Mouse (Mus musculus): Measurements from ENCODE around the gene Wnk4. TPM values are rescaled to one million over a fixed set of nuclear protein-coding genes. Genes with fewer than 3 reads are reported as not detected.
A peak's percentile ranks its signal among the peaks of the same experiment; 100 is the strongest.

Gene Wnk4
- total RNA-seq, 1 experiment: 0.49 TPM

- in situ Hi-C loops (cut with MboI; ENCODE audit: low sequenced_read_pairs in 2 of 2, unreplicated experiment in 2 of 2): no loop called here
- DNase-seq (ENCODE audit: low read depth, low spot score): no peak
- Histone ChIP-seq H3K9me3 (ENCODE audit: control insufficient read depth, insufficient read depth, low read depth, low read length) (no peaks in the 10 kb centered on the region), H3K9ac (ENCODE audit: insufficient read depth, low read depth, low read length, poor library complexity, severe bottlenecking) (no peak overlapping the region), H3K36me3 (ENCODE audit: control insufficient read depth, insufficient read depth, low read length, poor library complexity, severe bottlenecking) (no peaks in the 10 kb centered on the region), H3K27ac (ENCODE audit: insufficient read depth, low read depth, low read length, poor library complexity, severe bottlenecking) (no peak overlapping the region), H3K4me3 (ENCODE audit: insufficient read depth in 1 of 2, low read depth in 1 of 2, low read length in 2 of 2, poor library complexity in 1 of 2, severe bottlenecking in 1 of 2) (no peak overlapping the region), H3K4me1 (ENCODE audit: control insufficient read depth in 2 of 2, insufficient read depth in 2 of 2, low read length in 2 of 2, poor library complexity in 1 of 2) (peaks cover 0 to 12% of the 10 kb centered on the region in 2 experiments; a peak in 3 of 4 replicates)
- no peak for TF ChIP-seq ZC3H11A (IDR thresholded peaks at IDR 0.05; ENCODE audit: borderline replicate concordance, low read depth, low read length)
- TF ChIP-seq HCFC1 (IDR thresholded peaks at IDR 0.05; ENCODE audit: borderline replicate concordance, insufficient read depth, low read length): no peak
- no peak for TF ChIP-seq CHD2 (IDR thresholded peaks at IDR 0.05; ENCODE audit: low read depth, low read length)
- TF ChIP-seq MAFK (IDR thresholded peaks at IDR 0.05; ENCODE audit: insufficient read depth, low read depth, low read length): no peak
- no peak for TF ChIP-seq ZNF384 (IDR thresholded peaks at IDR 0.05; ENCODE audit: low read depth, low read length)
Observed at GRCm38 (mm10) chr11:101275309-101275708, 14.9 kb downstream of the Wnk4 start.

DNA sequence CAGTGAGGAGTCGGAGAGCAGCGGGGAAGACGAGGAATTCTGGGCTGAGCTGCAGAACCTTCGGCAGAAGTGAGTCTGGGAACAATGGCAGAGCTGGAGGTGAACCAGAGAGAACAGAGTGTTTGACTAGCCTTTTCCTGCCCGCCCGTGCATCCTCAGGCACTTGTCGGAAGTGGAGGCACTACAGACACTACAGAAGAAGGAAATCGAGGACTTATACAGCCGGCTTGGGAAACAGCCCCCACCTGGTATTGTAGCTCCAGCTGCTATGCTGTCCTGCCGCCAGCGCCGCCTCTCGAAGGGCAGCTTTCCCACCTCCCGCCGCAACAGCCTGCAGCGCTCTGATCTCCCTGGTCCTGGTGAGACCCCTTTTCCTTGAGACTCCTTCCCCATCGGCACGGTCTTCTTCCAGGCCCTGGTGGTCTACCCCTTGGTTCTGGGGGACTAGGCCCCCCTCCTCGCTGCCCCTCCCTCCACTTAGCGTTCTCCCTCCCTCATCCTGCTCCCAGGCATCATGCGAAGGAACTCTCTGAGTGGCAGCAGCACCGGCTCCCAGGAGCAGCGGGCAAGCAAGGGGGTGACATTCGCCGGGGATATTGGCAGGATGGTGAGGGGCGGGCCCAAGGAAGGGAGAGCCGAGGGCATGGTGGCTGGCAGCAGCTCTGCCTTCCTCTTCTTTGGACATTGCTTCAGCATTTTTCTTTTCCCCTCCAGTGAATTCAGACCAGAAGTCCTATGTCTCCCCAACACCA, 16.1 kb downstream of the Wnk4 start:
- H3K9ac ChIP-seq (ENCODE audit: insufficient read depth, low read depth, low read length, poor library complexity, severe bottlenecking): peak overlapping the region; percentile 29
- no peak for DNase-seq (ENCODE audit: low read depth, low spot score)
- H3K9me3 ChIP-seq (ENCODE audit: control insufficient read depth, insufficient read depth, low read depth, low read length): no peaks in the 10 kb centered on the region
- no peak overlapping the region for H3K27ac ChIP-seq (ENCODE audit: insufficient read depth, low read depth, low read length, poor library complexity, severe bottlenecking)
- in situ Hi-C loops (cut with MboI; ENCODE audit: low sequenced_read_pairs in 2 of 2, unreplicated experiment in 2 of 2): no loop called here
- no peaks in the 10 kb centered on the region for H3K36me3 ChIP-seq (ENCODE audit: control insufficient read depth, insufficient read depth, low read length, poor library complexity, severe bottlenecking)
- no peak for TF ChIP-seq HCFC1 (IDR thresholded peaks at IDR 0.05; ENCODE audit: borderline replicate concordance, insufficient read depth, low read length)
- no peak for TF ChIP-seq ZNF384 (IDR thresholded peaks at IDR 0.05; ENCODE audit: low read depth, low read length)
- no peak for TF ChIP-seq CHD2 (IDR thresholded peaks at IDR 0.05; ENCODE audit: low read depth, low read length)
- no peak for TF ChIP-seq MAFK (IDR thresholded peaks at IDR 0.05; ENCODE audit: insufficient read depth, low read depth, low read length)
- TF ChIP-seq ZC3H11A (IDR thresholded peaks at IDR 0.05; ENCODE audit: borderline replicate concordance, low read depth, low read length): no peak
- H3K4me3 ChIP-seq (ENCODE audit: insufficient read depth in 1 of 2, low read depth in 1 of 2, low read length in 2 of 2, poor library complexity in 1 of 2, severe bottlenecking in 1 of 2): peak overlapping the region; percentile 31 to 41
- H3K4me1 ChIP-seq (ENCODE audit: control insufficient read depth in 2 of 2, insufficient read depth in 2 of 2, low read length in 2 of 2, poor library complexity in 1 of 2): peaks cover 0 to 12% of the 10 kb centered on the region in 2 experiments; a peak in 3 of 4 replicates

DNA sequence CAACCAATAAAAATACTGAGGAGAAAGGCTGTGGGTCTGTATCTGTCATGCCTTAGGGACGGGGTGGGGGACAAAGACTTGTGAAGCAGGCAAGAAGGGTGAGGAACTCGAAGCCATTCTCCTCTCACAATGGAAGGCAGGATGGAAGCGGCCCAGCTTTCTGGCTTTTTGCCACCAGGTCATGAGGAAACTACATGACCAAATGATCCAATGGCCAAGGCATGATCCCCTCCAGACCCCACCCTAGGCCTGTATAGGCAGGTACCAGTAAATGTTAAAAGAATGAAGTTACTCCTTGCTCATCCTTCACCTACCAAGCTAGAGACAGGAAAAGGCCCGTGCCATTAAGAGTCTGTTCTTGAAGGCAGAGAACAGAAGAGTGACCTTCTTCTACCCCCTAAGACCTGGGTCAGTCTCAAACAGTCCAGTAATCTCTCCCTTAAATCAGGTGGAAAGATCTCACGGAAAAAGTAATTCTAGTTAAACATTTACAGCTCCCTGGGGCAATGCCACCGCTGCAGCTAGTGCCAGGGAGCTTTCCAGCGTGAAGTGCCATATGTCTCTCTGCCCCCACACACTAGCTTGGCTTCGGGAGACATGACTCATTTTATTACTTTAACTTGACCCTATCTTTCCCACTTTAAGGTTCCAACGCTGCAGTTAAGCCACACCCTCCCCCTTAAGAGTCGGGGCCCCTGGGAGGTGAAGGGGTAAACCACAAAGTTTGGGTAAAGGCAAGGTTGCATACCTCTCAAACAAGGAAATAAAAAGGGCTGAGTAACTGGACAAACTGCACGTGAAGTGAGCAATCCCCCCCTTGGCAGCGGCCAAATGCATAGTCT, 17.2 kb downstream of the Wnk4 start:
- in situ Hi-C loops (cut with MboI; ENCODE audit: low sequenced_read_pairs in 2 of 2, unreplicated experiment in 2 of 2): no loop called here
- H3K9ac ChIP-seq (ENCODE audit: insufficient read depth, low read depth, low read length, poor library complexity, severe bottlenecking): peak overlapping the region; percentile 72
- H3K36me3 ChIP-seq (ENCODE audit: control insufficient read depth, insufficient read depth, low read length, poor library complexity, severe bottlenecking): no peaks in the 10 kb centered on the region
- H3K4me3 ChIP-seq (ENCODE audit: insufficient read depth in 1 of 2, low read depth in 1 of 2, low read length in 2 of 2, poor library complexity in 1 of 2, severe bottlenecking in 1 of 2): peak overlapping the region; percentile 73 to 95
- TF ChIP-seq HCFC1 (IDR thresholded peaks at IDR 0.05; ENCODE audit: borderline replicate concordance, insufficient read depth, low read length): no peak
- TF ChIP-seq CHD2 (IDR thresholded peaks at IDR 0.05; ENCODE audit: low read depth, low read length): no peak
- no peak for TF ChIP-seq ZNF384 (IDR thresholded peaks at IDR 0.05; ENCODE audit: low read depth, low read length)
- no peak for TF ChIP-seq MAFK (IDR thresholded peaks at IDR 0.05; ENCODE audit: insufficient read depth, low read depth, low read length)
- TF ChIP-seq ZC3H11A (IDR thresholded peaks at IDR 0.05; ENCODE audit: borderline replicate concordance, low read depth, low read length): no peak
- H3K27ac ChIP-seq (ENCODE audit: insufficient read depth, low read depth, low read length, poor library complexity, severe bottlenecking): no peak overlapping the region
- no peaks in the 10 kb centered on the region for H3K9me3 ChIP-seq (ENCODE audit: control insufficient read depth, insufficient read depth, low read depth, low read length)
- H3K4me1 ChIP-seq (ENCODE audit: control insufficient read depth in 2 of 2, insufficient read depth in 2 of 2, low read length in 2 of 2, poor library complexity in 1 of 2): peaks cover 0 to 12% of the 10 kb centered on the region in 2 experiments; a peak in 3 of 4 replicates
- DNase-seq (ENCODE audit: low read depth, low spot score): no peak

- Histone ChIP-seq H3K9ac (ENCODE audit: insufficient read depth, low read depth, low read length, poor library complexity, severe bottlenecking) (peak within 1 kb of the TSS; percentile 72), H3K9me3 (ENCODE audit: control insufficient read depth, insufficient read depth, low read depth, low read length) (no peaks in the 10 kb centered on the region), H3K4me1 (ENCODE audit: control insufficient read depth in 2 of 2, insufficient read depth in 2 of 2, low read length in 2 of 2, poor library complexity in 1 of 2) (peaks cover 0 to 12% of the 10 kb centered on the region in 2 experiments; a peak in 3 of 4 replicates), H3K4me3 (ENCODE audit: insufficient read depth in 1 of 2, low read depth in 1 of 2, low read length in 2 of 2, poor library complexity in 1 of 2, severe bottlenecking in 1 of 2) (peak within 1 kb of the TSS; percentile 73 to 95), H3K36me3 (ENCODE audit: control insufficient read depth, insufficient read depth, low read length, poor library complexity, severe bottlenecking) (no peaks in the 10 kb centered on the region), H3K27ac (ENCODE audit: insufficient read depth, low read depth, low read length, poor library complexity, severe bottlenecking) (no peak within 1 kb of the TSS)
- TF ChIP-seq HCFC1 (IDR thresholded peaks at IDR 0.05; ENCODE audit: borderline replicate concordance, insufficient read depth, low read length) (peak; percentile 92), MAFK (IDR thresholded peaks at IDR 0.05; ENCODE audit: insufficient read depth, low read depth, low read length) (no peak), ZNF384 (IDR thresholded peaks at IDR 0.05; ENCODE audit: low read depth, low read length) (no peak), ZC3H11A (IDR thresholded peaks at IDR 0.05; ENCODE audit: borderline replicate concordance, low read depth, low read length) (no peak), CHD2 (IDR thresholded peaks at IDR 0.05; ENCODE audit: low read depth, low read length) (0 out of 2 replicates have a peak, but pooled peaks have one; percentile 60)
- in situ Hi-C loops (cut with MboI; ENCODE audit: low sequenced_read_pairs in 2 of 2, unreplicated experiment in 2 of 2): no loop called here
- DNase-seq (ENCODE audit: low read depth, low spot score): peak; percentile 86
Observed at GRCm38 (mm10) chr11:101278223-101279192, 18.1 kb downstream of the Wnk4 start, which contains the start of the genes Cntd1 and Coa3. Gene Cntd1, plus strand, starts transcription at chr11:101279012. Gene Coa3, minus strand, starts transcription at chr11:101279114.

Data from ES-E14 (cell line).